Mouse (Mus musculus) CH12.LX (cell line): ENCODE data around the gene Rbms1. TPM values are rescaled to one million over a fixed set of nuclear protein-coding genes. Genes with fewer than 3 reads are reported as not detected.

ENCODE experiments used
- DNase-seq: peaks from one replicate; pipeline ENCODE4 v3.0.0-alpha.2; 2013; ENCODE audit errors: extremely low read depth
- H3K27ac ChIP-seq: 2 replicates; pipeline ENCODE4 v1.5.1; 2012; ENCODE audit warnings: low read depth, mild to moderate bottlenecking, control low read depth, moderate library complexity; ENCODE audit not compliant: insufficient read depth
- H3K27me3 ChIP-seq: replicated peaks from 2 replicates; pipeline ENCODE3; 2012; ENCODE audit warnings: inconsistent platforms
- H3K36me3 ChIP-seq, 2 experiments: replicated peaks in 1 of 2; 2 replicates each; pipeline versions ENCODE3 to v1.6.1; 2012; ENCODE audit warnings: inconsistent platforms in 1 of 2, low read length in 1 of 2, mild to moderate bottlenecking in 1 of 2, mixed read lengths in 1 of 2, moderate library complexity in 1 of 2; ENCODE audit not compliant: control insufficient read depth in 1 of 2, insufficient read depth in 1 of 2
- H3K4me1 ChIP-seq, 2 experiments: 2 replicates each; pipeline ENCODE4 v1.6.1; 2012; ENCODE audit warnings: inconsistent platforms in 1 of 2, moderate library complexity in 1 of 2; ENCODE audit not compliant: insufficient read depth in 2 of 2, control insufficient read depth in 1 of 2
- H3K4me2 ChIP-seq: 2 replicates; pipeline ENCODE4 v1.6.1; 2012; ENCODE audit warnings: low read depth, mild to moderate bottlenecking, control low read depth; ENCODE audit not compliant: poor library complexity, insufficient read depth, severe bottlenecking
- H3K4me3 ChIP-seq, 3 experiments: fragments of 150-350 bp in 1 of 3; sonication (generic) in 1 of 3; replicated peaks in 1 of 3; 2 replicates each; pipeline versions ENCODE3 to v1.5.1; 2011 to 2012; ENCODE audit warnings: low read depth in 2 of 3, low read length in 2 of 3, mild to moderate bottlenecking in 2 of 3, moderate library complexity in 2 of 3, control low read depth in 1 of 3, improper control_type of control experiment in 1 of 3, inconsistent platforms in 1 of 3, mixed read lengths in 1 of 3; ENCODE audit not compliant: poor library complexity in 1 of 3
- H3K79me2 ChIP-seq: replicated peaks from 2 replicates; pipeline ENCODE4 v1.6.1; 2012; ENCODE audit warnings: mild to moderate bottlenecking, moderate library complexity; ENCODE audit not compliant: control insufficient read depth, poor library complexity, insufficient read depth, severe bottlenecking; ENCODE audit errors: extremely low read depth
- H3K9ac ChIP-seq: 2 replicates; pipeline ENCODE4 v1.6.1; 2012; ENCODE audit warnings: low read depth, mild to moderate bottlenecking, control low read depth, moderate library complexity; ENCODE audit not compliant: insufficient read depth
- H3K9me3 ChIP-seq: replicated peaks from 2 replicates; pipeline ENCODE3; 2012; ENCODE audit warnings: low read length, inconsistent platforms, mixed read lengths
- BHLHE40 ChIP-seq: IDR thresholded peaks from 2 replicates; pipeline ENCODE4 v1.6.1; 2011; ENCODE audit warnings: mild to moderate bottlenecking, low read depth, low read length, improper control_type of control experiment
- CHD1 ChIP-seq: IDR thresholded peaks from 2 replicates; pipeline ENCODE4 v1.6.1; 2012; ENCODE audit warnings: low read depth, low read length, improper control_type of control experiment, inconsistent platforms
- CTCF ChIP-seq, 2 experiments: IDR thresholded peaks in 1 of 2; conservative IDR thresholded peaks in 1 of 2; 2 replicates each; pipeline ENCODE4 v1.5.1; 2011 to 2012; ENCODE audit warnings: low read depth in 2 of 2, low read length in 2 of 2, improper control_type of control experiment in 1 of 2, inconsistent platforms in 1 of 2, mild to moderate bottlenecking in 1 of 2, moderate library complexity in 1 of 2
- ETS1 ChIP-seq: conservative IDR thresholded peaks from 2 replicates; pipeline ENCODE4 v1.6.1; 2012; ENCODE audit warnings: low read depth, mild to moderate bottlenecking, inconsistent platforms, low read length, improper control_type of control experiment, moderate library complexity
- HCFC1 ChIP-seq: IDR thresholded peaks from 2 replicates; pipeline ENCODE4 v1.6.1; 2012; ENCODE audit warnings: low read depth, mild to moderate bottlenecking, inconsistent platforms, low read length, improper control_type of control experiment
- IRF4 ChIP-seq: IDR thresholded peaks from 2 replicates; pipeline ENCODE4 v1.6.1; 2014; ENCODE audit warnings: low read depth, mild to moderate bottlenecking, inconsistent platforms, low read length, improper control_type of control experiment
- JUN ChIP-seq: IDR thresholded peaks from 2 replicates; pipeline ENCODE4 v1.6.1; 2011; ENCODE audit warnings: low read depth, mild to moderate bottlenecking, low read length, improper control_type of control experiment, moderate library complexity; ENCODE audit not compliant: insufficient read depth
- JUND ChIP-seq: conservative IDR thresholded peaks from 2 replicates; pipeline ENCODE4 v1.6.1; 2011; ENCODE audit warnings: low read depth, low read length, improper control_type of control experiment
- KAT2A ChIP-seq: IDR thresholded peaks from 2 replicates; pipeline ENCODE4 v1.6.1; 2012; ENCODE audit warnings: low read length, improper control_type of control experiment, inconsistent platforms; ENCODE audit not compliant: insufficient replicate concordance
- MAFK ChIP-seq: IDR thresholded peaks from 2 replicates; pipeline ENCODE4 v1.6.1; 2011; ENCODE audit warnings: low read length, improper control_type of control experiment; ENCODE audit not compliant: insufficient replicate concordance
- MXI1 ChIP-seq: IDR thresholded peaks from 2 replicates; pipeline ENCODE4 v1.6.1; 2011; ENCODE audit warnings: mild to moderate bottlenecking, low read depth, low read length, improper control_type of control experiment
- NELFE ChIP-seq: IDR thresholded peaks from 2 replicates; pipeline ENCODE4 v1.6.1; 2011; ENCODE audit warnings: low read depth, low read length, improper control_type of control experiment
- NRF1 ChIP-seq: IDR thresholded peaks from 2 replicates; pipeline ENCODE4 v1.6.1; 2014; ENCODE audit warnings: low read depth, mild to moderate bottlenecking, inconsistent platforms, low read length, improper control_type of control experiment, moderate library complexity
- PAX5 ChIP-seq: IDR thresholded peaks from 2 replicates; pipeline ENCODE4 v1.6.1; 2012; ENCODE audit warnings: low read length, inconsistent platforms, mixed read lengths
- POLR2A ChIP-seq: IDR thresholded peaks from 2 replicates; pipeline ENCODE4 v1.6.1; 2011; ENCODE audit warnings: low read depth, mild to moderate bottlenecking, improper control_type of control experiment, low read length
- POLR2AphosphoS2 ChIP-seq: IDR thresholded peaks from 2 replicates; pipeline ENCODE4 v1.6.1; 2011; ENCODE audit warnings: low read depth, low read length, improper control_type of control experiment
- RAD21 ChIP-seq: IDR thresholded peaks from 2 replicates; pipeline ENCODE4 v1.6.1; 2011; ENCODE audit warnings: low read depth, mild to moderate bottlenecking, low read length, improper control_type of control experiment, moderate library complexity
- RCOR1 ChIP-seq: conservative IDR thresholded peaks from 2 replicates; pipeline ENCODE4 v1.6.1; 2012; ENCODE audit warnings: low read depth, mild to moderate bottlenecking, inconsistent platforms, low read length, improper control_type of control experiment
- SIN3A ChIP-seq: IDR thresholded peaks from 2 replicates; pipeline ENCODE4 v1.6.1; 2012; ENCODE audit warnings: low read length, improper control_type of control experiment, inconsistent platforms
- TCF12 ChIP-seq: IDR thresholded peaks from 2 replicates; pipeline ENCODE4 v1.6.1; 2014; ENCODE audit warnings: low read depth, mild to moderate bottlenecking, inconsistent platforms, low read length, improper control_type of control experiment
- USF2 ChIP-seq: conservative IDR thresholded peaks from 2 replicates; pipeline ENCODE4 v1.6.1; 2011; ENCODE audit warnings: low read depth, low read length, improper control_type of control experiment
- ZKSCAN1 ChIP-seq: IDR thresholded peaks from 2 replicates; pipeline ENCODE4 v1.6.1; 2012; ENCODE audit warnings: low read depth, inconsistent platforms, low read length, improper control_type of control experiment, borderline replicate concordance
- ZMIZ1 ChIP-seq: IDR thresholded peaks from 2 replicates; pipeline ENCODE4 v1.6.1; 2012; ENCODE audit warnings: low read depth, mild to moderate bottlenecking, inconsistent platforms, low read length, improper control_type of control experiment
- ZNF384 ChIP-seq: IDR thresholded peaks from 2 replicates; pipeline ENCODE4 v1.6.1; 2012; ENCODE audit warnings: low read depth, low read length, improper control_type of control experiment, inconsistent platforms
- dilution Hi-C: fragments of 300-500 bp; cut with MboI; formaldehyde crosslinking; loops from 2 replicates; pipeline ENCODE4 v1.14.3; 2020; ENCODE audit warnings: low sequenced_read_pairs; ENCODE audit not compliant: extremely low pct_unique_long_range_greater_than_20kb, extremely low pct_ligation_motif_present
- in situ Hi-C: fragments of 300-500 bp; cut with MboI; formaldehyde crosslinking; loops from 3 replicates; pipeline ENCODE4 v1.14.3; 2019; ENCODE audit warnings: low sequenced_read_pairs, low pct_ligation_motif_present, low pct_unique_long_range_greater_than_20kb, mixed read lengths
- polyA plus RNA-seq: library from polyadenylated mRNA; unstranded; fragments of >175 nt; gene quantifications from 2 replicates; pipeline ENCODE4 v1.2.1, GENCODE M21; 2012; ENCODE audit warnings: low read depth; ENCODE audit not compliant: insufficient read length
- total RNA-seq, 2 experiments: library from RNA; depleted of rRNA; stranded (reverse); fragments of 300-350 nt in 1 of 2; fragments of >200 nt in 1 of 2; gene quantifications; 2 replicates each; pipeline ENCODE4 v1.2.3; 2012 to 2014

Rbms1 gene
- total and polyA plus RNA-seq, 3 experiments = 10.6 to 33.9 (median 12.6) TPM

DNA sequence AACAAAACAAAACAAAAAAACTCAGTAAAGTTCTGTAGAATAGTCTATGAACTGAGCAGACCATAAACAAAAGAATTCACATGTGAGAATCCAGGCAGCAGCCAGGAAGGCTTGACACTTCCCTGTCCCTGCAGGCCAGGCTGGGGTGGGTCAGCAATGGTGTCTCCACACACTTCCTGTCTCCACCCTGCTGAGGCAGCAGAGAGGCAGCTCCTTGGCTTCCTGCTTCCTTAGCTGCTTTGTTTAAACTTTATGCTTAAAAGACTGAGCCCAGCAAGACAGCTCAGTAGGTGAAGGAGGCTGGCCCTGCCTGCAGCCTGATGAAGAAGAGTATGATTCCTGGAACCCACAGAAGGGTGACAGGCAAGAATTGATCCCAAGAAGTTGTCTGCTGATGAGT, 152.4 kb downstream of the Rbms1 start (continued):
- TF ChIP-seq RAD21 = no peak

GRCm38 (mm10) chr2:60809441-60809921, 153.5 kb downstream of the Rbms1 start:
- dilution Hi-C loops = no loop called here

GRCm38 (mm10) chr2:60808822-60809221, 154.2 kb downstream of the Rbms1 start:
- Histone ChIP-seq H3K4me2 (no peak overlapping the region), H3K4me1 (peaks cover 6 to 16% of the 10 kb centered on the region in 2 experiments), H3K27me3 (no peaks in the 10 kb centered on the region), H3K27ac (no peak overlapping the region), H3K9ac (no peak overlapping the region), H3K79me2 (no peaks in the 10 kb centered on the region), H3K36me3 (peaks cover 0 to 19% of the 10 kb centered on the region in 2 experiments), H3K4me3 (no peak overlapping the region), H3K9me3 (no peaks in the 10 kb centered on the region)
- DNase-seq = no peak
- dilution Hi-C loops (no loop called here), in situ Hi-C loops (no loop called here)
- TF ChIP-seq SIN3A (no peak), JUND (no peak), KAT2A (no peak), USF2 (no peak), HCFC1 (no peak), RCOR1 (no peak), IRF4 (no peak), BHLHE40 (no peak), MXI1 (no peak), MAFK (no peak), PAX5 (no peak), ZNF384 (no peak), NRF1 (no peak), POLR2A (no peak), CHD1 (no peak), TCF12 (no peak), ZMIZ1 (no peak), NELFE (no peak), CTCF (conservative IDR thresholded peaks at IDR 0.05 in 1 of 2, IDR thresholded peaks at IDR 0.05 in 1 of 2; ENCODE audit: low read depth in 2 of 2, low read length in 2 of 2) (no peak)

More at GRCm38 (mm10) chr2:60809441-60809921, 153.5 kb downstream of the Rbms1 start:
- Histone ChIP-seq H3K4me3 (no peak overlapping the region), H3K9me3 (no peaks in the 10 kb centered on the region), H3K27me3 (no peaks in the 10 kb centered on the region), H3K4me1 (peaks cover 6 to 16% of the 10 kb centered on the region in 2 experiments), H3K36me3 (peaks cover 0 to 17% of the 10 kb centered on the region in 2 experiments), H3K4me2 (no peak overlapping the region), H3K27ac (no peak overlapping the region), H3K79me2 (no peaks in the 10 kb centered on the region), H3K9ac (no peak overlapping the region)
- in situ Hi-C loops = no loop called here
- no peak for TF ChIP-seq POLR2AphosphoS2
- no peak for TF ChIP-seq ZKSCAN1
- no peak for TF ChIP-seq JUN
- TF ChIP-seq HCFC1 = no peak
- no peak for TF ChIP-seq ETS1
- DNase-seq = no peak
